Mouse (Mus musculus): ENCODE measurements around the gene Yy1. TPM values are rescaled to one million over a fixed set of nuclear protein-coding genes. Genes with fewer than 3 reads are reported as not detected.
A peak's percentile ranks its signal among the peaks of the same experiment; 100 is the strongest.
"Not testable (repeated sequence)": the region's sequence is repeated elsewhere in the genome, so short reads cannot be mapped to it uniquely, and the experiment has no call there.

Gene Yy1
- polyA plus RNA-seq, 1 experiment from 2014 or later, result 10.3 TPM

DNA sequence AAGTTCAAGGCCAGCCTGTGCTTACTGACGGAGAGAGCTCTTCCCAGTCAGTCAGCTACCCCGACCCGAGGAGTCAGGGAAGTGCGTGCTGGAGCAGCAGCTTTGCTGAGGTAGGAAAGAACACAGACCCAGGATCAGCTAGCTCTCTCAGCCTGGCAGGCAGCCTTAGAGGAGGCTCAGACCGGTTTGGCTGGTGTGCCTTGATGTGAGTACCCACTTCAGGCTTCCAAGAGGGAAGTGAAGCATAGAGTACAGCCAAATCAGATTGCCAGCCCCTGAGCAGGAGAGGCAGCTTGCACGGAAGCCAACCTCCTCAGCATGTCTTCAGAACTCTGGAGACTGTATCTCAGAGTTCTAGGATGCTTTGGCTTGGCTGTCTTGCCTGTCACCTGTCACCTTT is 48.4 kb downstream of the Yy1 start:
- 82% methylated on average over 6 of the region's 6 CpGs for WGBS
- no peak for ATAC-seq
- Histone ChIP-seq H3K4me1 (replicated peaks; ENCODE audit: control insufficient read depth, insufficient read depth, low read length) (peaks cover 6% of the 10 kb centered on the region), H3K36me3 (ENCODE audit: control insufficient read depth, insufficient read depth) (peaks cover 25% of the 10 kb centered on the region), H3K9me3 (ENCODE audit: control insufficient read depth) (no peaks in the 10 kb centered on the region), H3K27ac (ENCODE audit: low read depth, low read length) (no peak overlapping the region), H3K4me3 (ENCODE audit: low read depth, low read length) (no peak overlapping the region), H3K27me3 (replicated peaks; ENCODE audit: control insufficient read depth, insufficient read depth, low read length) (no peaks in the 10 kb centered on the region), H3K9ac (ENCODE audit: low read depth, low read length) (0 out of 2 replicates have a peak overlapping the region, but pooled peaks have one; percentile 22), H3K4me2 (replicated peaks; ENCODE audit: low read depth) (no peak overlapping the region)
- TF ChIP-seq CTCF (IDR thresholded peaks at IDR 0.05; ENCODE audit: low read depth), result no peak

DNA sequence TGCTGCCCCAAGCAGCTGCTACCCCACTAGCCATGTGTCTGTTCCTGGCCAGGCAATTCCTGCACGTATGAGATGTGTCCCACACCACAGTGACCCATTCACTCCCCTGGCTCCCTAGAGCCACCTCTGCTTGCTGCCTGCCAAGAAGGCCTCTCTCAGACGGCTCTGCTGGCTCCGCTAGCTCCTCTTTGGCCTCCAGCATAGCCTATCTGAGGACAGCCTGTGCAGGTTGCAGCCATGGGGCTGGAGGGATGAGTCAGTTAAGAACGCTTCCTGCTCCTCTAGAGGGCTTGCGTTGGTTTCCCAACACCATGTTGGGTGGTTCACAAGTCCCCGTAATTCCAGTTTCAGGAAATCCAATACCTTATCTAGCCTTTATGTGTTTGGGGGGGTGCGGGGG is 49.9 kb downstream of the Yy1 start:
- H3K4me2 ChIP-seq (replicated peaks; ENCODE audit: low read depth), result no peak overlapping the region

DNA sequence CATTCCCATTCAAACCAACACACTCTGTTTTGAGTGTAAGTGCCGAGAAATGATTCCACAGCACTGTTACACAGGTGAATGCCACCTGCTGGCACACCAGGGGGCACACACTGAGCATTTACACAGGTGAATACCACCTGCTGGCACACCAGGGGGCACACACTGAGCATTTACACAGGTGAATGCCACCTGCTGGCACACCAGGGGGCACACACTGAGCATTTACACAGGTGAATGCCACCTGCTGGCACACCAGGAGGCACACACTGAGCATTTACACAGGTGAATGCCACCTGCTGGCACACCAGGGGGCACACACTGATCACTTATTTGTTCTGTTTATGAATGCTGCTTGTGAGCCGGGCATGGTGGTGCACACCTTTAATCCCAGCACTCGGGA is 55.3 kb downstream of the Yy1 start:
- 93% methylated on average over 3 of the region's 3 CpGs for WGBS
- not testable (repeated sequence) for H3K4me1 ChIP-seq (replicated peaks; ENCODE audit: control insufficient read depth, insufficient read depth, low read length)

More for the DNA sequence above, 49.9 kb downstream of the Yy1 start:
- Histone ChIP-seq H3K9ac (ENCODE audit: low read depth, low read length) (no peak overlapping the region), H3K27me3 (replicated peaks; ENCODE audit: control insufficient read depth, insufficient read depth, low read length) (no peaks in the 10 kb centered on the region), H3K9me3 (ENCODE audit: control insufficient read depth) (no peaks in the 10 kb centered on the region), H3K36me3 (ENCODE audit: control insufficient read depth, insufficient read depth) (peaks cover 25% of the 10 kb centered on the region), H3K4me1 (replicated peaks; ENCODE audit: control insufficient read depth, insufficient read depth, low read length) (peaks cover under 1% of the 10 kb centered on the region; the same call in 1 of the 2 replicates), H3K27ac (ENCODE audit: low read depth, low read length) (no peak overlapping the region), H3K4me3 (ENCODE audit: low read depth, low read length) (no peak overlapping the region)
- TF ChIP-seq CTCF (IDR thresholded peaks at IDR 0.05; ENCODE audit: low read depth), result no peak
- ATAC-seq, result no peak
- WGBS, result 88% methylated on average over 7 of the region's 7 CpGs

DNA sequence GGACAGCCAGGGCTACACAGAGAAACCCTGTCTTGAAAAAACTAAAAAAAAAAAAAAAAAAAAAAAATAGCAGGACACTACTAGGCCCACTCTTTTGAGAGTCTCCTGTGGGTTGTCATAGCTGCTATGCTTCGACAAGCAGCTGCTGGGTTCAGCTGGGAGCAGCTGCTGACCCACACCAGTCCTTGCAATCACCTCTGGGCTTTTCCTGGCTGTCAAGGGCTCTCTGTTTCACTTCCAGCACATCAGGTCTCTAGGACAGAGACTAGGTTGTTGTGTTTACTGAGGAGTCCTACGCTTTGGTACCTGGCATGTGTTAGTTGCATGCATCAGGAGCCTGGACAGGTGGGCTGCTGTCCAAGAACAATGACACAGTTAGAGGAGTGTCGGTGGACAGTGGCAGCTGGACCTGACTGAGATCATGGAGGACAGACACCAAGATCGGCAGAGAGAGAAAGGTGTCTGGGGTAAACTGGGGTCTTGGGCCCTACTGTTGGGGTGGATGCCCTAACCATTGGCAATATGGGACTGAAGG is 56.8 kb downstream of the Yy1 start:
- ATAC-seq, result no peak
- Histone ChIP-seq H3K27me3 (replicated peaks; ENCODE audit: control insufficient read depth, insufficient read depth, low read length) (no peaks in the 10 kb centered on the region), H3K9ac (ENCODE audit: low read depth, low read length) (no peak overlapping the region), H3K4me1 (replicated peaks; ENCODE audit: control insufficient read depth, insufficient read depth, low read length) (no peaks in the 10 kb centered on the region), H3K4me2 (replicated peaks; ENCODE audit: low read depth) (no peak overlapping the region), H3K4me3 (ENCODE audit: low read depth, low read length) (no peak overlapping the region), H3K27ac (ENCODE audit: low read depth, low read length) (no peak overlapping the region), H3K36me3 (ENCODE audit: control insufficient read depth, insufficient read depth) (0 out of 2 replicates have a peak, but pooled peaks cover 4% of the 10 kb centered on the region), H3K9me3 (ENCODE audit: control insufficient read depth) (no peaks in the 10 kb centered on the region)
- TF ChIP-seq CTCF (IDR thresholded peaks at IDR 0.05; ENCODE audit: low read depth), result no peak
- WGBS, result 71% methylated on average over 4 of the region's 4 CpGs

More for the DNA sequence above, 55.3 kb downstream of the Yy1 start:
- not testable (repeated sequence) for H3K36me3 ChIP-seq (ENCODE audit: control insufficient read depth, insufficient read depth); ATAC-seq; H3K4me3 ChIP-seq (ENCODE audit: low read depth, low read length); H3K9me3 ChIP-seq (ENCODE audit: control insufficient read depth); H3K27me3 ChIP-seq (replicated peaks; ENCODE audit: control insufficient read depth, insufficient read depth, low read length); H3K4me2 ChIP-seq (replicated peaks; ENCODE audit: low read depth); H3K27ac ChIP-seq (ENCODE audit: low read depth, low read length); H3K9ac ChIP-seq (ENCODE audit: low read depth, low read length)
- TF ChIP-seq CTCF (IDR thresholded peaks at IDR 0.05; ENCODE audit: low read depth), result peak; percentile 66

DNA sequence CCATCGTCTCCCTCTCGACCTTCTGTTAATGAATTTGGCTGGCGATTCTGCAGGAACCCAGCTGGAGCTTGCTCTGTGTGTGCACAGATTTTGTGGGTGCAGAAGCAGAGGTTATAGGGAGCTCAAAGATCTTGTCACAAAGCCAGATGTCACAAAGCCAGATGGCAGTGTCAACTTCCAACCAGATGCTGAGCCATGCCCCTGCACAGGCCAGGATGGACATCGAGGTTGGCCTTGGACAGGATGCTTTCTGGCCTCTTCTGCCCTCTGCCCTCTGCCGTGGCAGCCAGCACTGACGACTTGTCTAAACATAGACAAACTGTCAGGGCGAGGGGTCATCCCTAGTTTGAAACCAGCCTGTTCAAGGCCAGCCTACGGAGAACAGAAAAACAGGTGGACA is 57.4 kb downstream of the Yy1 start:
- no peak for ATAC-seq
- WGBS, result 52% methylated on average over 8 of the region's 8 CpGs

DNA sequence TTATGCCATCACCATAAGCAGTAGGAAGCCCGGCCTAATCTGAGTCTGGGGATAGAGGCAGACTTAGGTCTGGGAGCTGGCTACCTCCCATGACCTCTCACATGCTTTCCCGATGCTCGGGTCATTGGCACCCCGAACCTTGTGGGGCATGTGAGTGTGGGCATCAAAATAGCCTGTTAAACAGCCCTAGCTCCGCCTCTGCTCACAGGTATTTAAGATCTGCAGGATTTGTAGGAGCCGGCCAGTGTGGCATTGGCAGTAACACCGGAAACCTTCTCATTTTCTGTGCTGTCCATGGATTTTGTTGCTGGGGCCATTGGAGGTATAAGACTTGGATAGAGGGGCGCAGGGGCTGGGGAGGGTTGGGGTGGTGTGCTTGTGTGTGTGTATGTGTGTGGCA is 58.1 kb downstream of the Yy1 start:
- ATAC-seq, result no peak
- Histone ChIP-seq H3K27me3 (replicated peaks; ENCODE audit: control insufficient read depth, insufficient read depth, low read length) (no peaks in the 10 kb centered on the region), H3K36me3 (ENCODE audit: control insufficient read depth, insufficient read depth) (no peaks in the 10 kb centered on the region), H3K9ac (ENCODE audit: low read depth, low read length) (no peak overlapping the region), H3K4me2 (replicated peaks; ENCODE audit: low read depth) (no peak overlapping the region), H3K27ac (ENCODE audit: low read depth, low read length) (no peak overlapping the region), H3K4me1 (replicated peaks; ENCODE audit: control insufficient read depth, insufficient read depth, low read length) (no peaks in the 10 kb centered on the region), H3K4me3 (ENCODE audit: low read depth, low read length) (no peak overlapping the region), H3K9me3 (ENCODE audit: control insufficient read depth) (no peaks in the 10 kb centered on the region)
- TF ChIP-seq CTCF (IDR thresholded peaks at IDR 0.05; ENCODE audit: low read depth), result no peak
- 84% methylated on average over 8 of the region's 8 CpGs for WGBS

More for the DNA sequence above, 57.4 kb downstream of the Yy1 start:
- H3K4me2 ChIP-seq (replicated peaks; ENCODE audit: low read depth), result no peak overlapping the region
- no peak overlapping the region for H3K4me3 ChIP-seq (ENCODE audit: low read depth, low read length)
- no peaks in the 10 kb centered on the region for H3K9me3 ChIP-seq (ENCODE audit: control insufficient read depth)
- H3K27ac ChIP-seq (ENCODE audit: low read depth, low read length), result no peak overlapping the region
- no peaks in the 10 kb centered on the region for H3K27me3 ChIP-seq (replicated peaks; ENCODE audit: control insufficient read depth, insufficient read depth, low read length)
- H3K9ac ChIP-seq (ENCODE audit: low read depth, low read length), result no peak overlapping the region
- no peaks in the 10 kb centered on the region for H3K36me3 ChIP-seq (ENCODE audit: control insufficient read depth, insufficient read depth)
- TF ChIP-seq CTCF (IDR thresholded peaks at IDR 0.05; ENCODE audit: low read depth), result no peak
- no peaks in the 10 kb centered on the region for H3K4me1 ChIP-seq (replicated peaks; ENCODE audit: control insufficient read depth, insufficient read depth, low read length)

DNA sequence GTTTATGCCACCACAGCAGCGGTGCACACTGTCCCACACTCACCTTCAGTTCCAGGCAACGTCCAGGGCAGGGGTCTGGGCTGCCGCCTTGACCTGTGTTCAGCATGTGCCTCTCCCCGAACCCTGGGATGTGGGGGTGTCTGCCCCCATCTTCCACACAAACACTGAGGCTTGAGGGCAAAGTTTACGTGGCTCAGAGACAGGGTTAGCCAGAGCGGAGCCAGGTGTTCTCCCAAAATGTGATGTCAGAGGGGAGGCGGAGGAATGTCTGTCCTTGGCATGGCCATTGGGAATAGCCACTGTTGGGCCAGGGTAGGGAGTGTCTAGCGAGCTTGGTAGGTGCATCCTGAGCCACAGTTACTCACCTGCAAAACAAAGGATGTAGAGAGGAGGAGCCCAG is 60.0 kb downstream of the Yy1 start:
- no peaks in the 10 kb centered on the region for H3K4me1 ChIP-seq (replicated peaks; ENCODE audit: control insufficient read depth, insufficient read depth, low read length)
- 86% methylated on average over 8 of the region's 8 CpGs for WGBS
- H3K4me3 ChIP-seq (ENCODE audit: low read depth, low read length), result no peak overlapping the region
- no peak overlapping the region for H3K4me2 ChIP-seq (replicated peaks; ENCODE audit: low read depth)
- ATAC-seq, result no peak
- H3K27ac ChIP-seq (ENCODE audit: low read depth, low read length), result no peak overlapping the region
- H3K27me3 ChIP-seq (replicated peaks; ENCODE audit: control insufficient read depth, insufficient read depth, low read length), result no peaks in the 10 kb centered on the region
- TF ChIP-seq CTCF (IDR thresholded peaks at IDR 0.05; ENCODE audit: low read depth), result no peak
- H3K36me3 ChIP-seq (ENCODE audit: control insufficient read depth, insufficient read depth), result no peaks in the 10 kb centered on the region
- no peak overlapping the region for H3K9ac ChIP-seq (ENCODE audit: low read depth, low read length)
- H3K9me3 ChIP-seq (ENCODE audit: control insufficient read depth), result no peaks in the 10 kb centered on the region

Measured in intestine, postnatal 0 days (tissue).